In genomic region chr10:24695786-24696185, GRCm38 (mm10) we compare ENCODE assay signal across 23 mouse cellular contexts. TPM values are rescaled to one million over a fixed set of nuclear protein-coding genes. Genes with fewer than 3 reads are reported as not detected.
DNase-seq lines count a peak whose midpoint lies in the region; ATAC-seq lines count a peak whose summit lies in the region.
"Had no signal": no experiment of that assay in that cellular context is flagged by ENCODE, and none has a peak within 500 bp of the region (broad histone marks: within the 10 kb centered on the region; RNA-seq: fewer than 3 reads in every experiment).

No protein-coding gene starts in this region.

- H3K9ac ChIP-seq in hindbrain, embryonic 13.5 days, result no peak overlapping the region
- H3K9ac ChIP-seq: embryonic facial prominence, embryonic 15.5 days; heart, embryonic 13.5 days; hindbrain, embryonic 12.5 days had no signal

- no peak for ATAC-seq in hindbrain, embryonic 13.5 days (ENCODE audit: low FRiP score)
- ATAC-seq: CD4-positive, CD25-positive, alpha-beta regulatory T cell, adult 4 months; forebrain, embryonic 14.5 days; hindbrain, postnatal 0 days had no signal

- WGBS in hindbrain, embryonic 13.5 days, result 75% methylated on average over 5 of the region's 5 CpGs

- no peak overlapping the region for H3K4me2 ChIP-seq in hindbrain, embryonic 13.5 days
- H3K4me2 ChIP-seq: embryonic facial prominence, embryonic 15.5 days; heart, embryonic 13.5 days; hindbrain, embryonic 12.5 days had no signal

- no peak overlapping the region for H3K4me3 ChIP-seq in hindbrain, embryonic 13.5 days
- H3K4me3 ChIP-seq: embryonic facial prominence, embryonic 15.5 days; erythroblast, embryonic 14.5 days; forebrain, embryonic 10.5 days; heart, embryonic 13.5 days; hindbrain, embryonic 12.5 days had no signal

- no peaks in the 10 kb centered on the region for H3K36me3 ChIP-seq in hindbrain, embryonic 13.5 days
- H3K36me3 ChIP-seq: embryonic facial prominence, embryonic 15.5 days; forebrain, embryonic 10.5 days; G1E; heart, embryonic 13.5 days; hindbrain, embryonic 12.5 days had no signal

- no peaks in the 10 kb centered on the region for H3K4me1 ChIP-seq in hindbrain, embryonic 13.5 days (replicated peaks)
- H3K4me1 ChIP-seq: embryonic facial prominence, embryonic 15.5 days; forebrain, embryonic 10.5 days; hindbrain, embryonic 12.5 days had no signal

- H3K27me3 ChIP-seq in hindbrain, embryonic 13.5 days, result no peaks in the 10 kb centered on the region
- H3K27me3 ChIP-seq: embryonic facial prominence, embryonic 15.5 days; heart, embryonic 13.5 days; hindbrain, embryonic 12.5 days had no signal

- no peaks in the 10 kb centered on the region for H3K9me3 ChIP-seq in hindbrain, embryonic 13.5 days
- H3K9me3 ChIP-seq: embryonic facial prominence, embryonic 15.5 days; forebrain, embryonic 10.5 days; G1E; heart, embryonic 13.5 days; hindbrain, embryonic 12.5 days had no signal

- peak; percentile 56 for DNase-seq in gastrocnemius, adult 18-20 months (ENCODE audit: low spot score)
- no peak for DNase-seq in gastrocnemius, postnatal 4 days (ENCODE audit: low spot score in 2 of 2)
- DNase-seq in heart, adult 8-10 months (ENCODE audit: low spot score), result peak; percentile 18
- no peak for DNase-seq in heart, postnatal 25 days (ENCODE audit: low spot score)
- peak; percentile 34 for DNase-seq in adipocyte (ENCODE audit: low spot score)
- DNase-seq in heart, postnatal 36 days, result peak; percentile 8 to 31
- DNase-seq: adrenal gland, postnatal 10 days; B cell, adult 2 months; cerebellum, adult 11 months; cerebellum, adult 8-10 months; cerebellum, postnatal 14 days; embryo, embryonic 11 days; kidney, adult 18-20 months had no signal

- no peak overlapping the region for H3K27ac ChIP-seq in hindbrain, embryonic 13.5 days
- H3K27ac ChIP-seq: embryonic facial prominence, embryonic 15.5 days; forebrain, embryonic 10.5 days; heart, embryonic 13.5 days; hindbrain, embryonic 12.5 days; hindbrain, postnatal 0 days had no signal

- intact Hi-C loops in heart, postnatal 25 days (cut with DNase I), result no loop called here
- intact Hi-C loops in heart, postnatal 36 days (cut with DNase I), result no loop called here

RNA-seq across cellular contexts. Expression of gene Enpp1, which starts 16.2 kb away (rescaled TPM):
- 1 to 10 TPM; 3.1 to 3.2 TPM for total RNA-seq in gastrocnemius, adult 18-20 months (2021)
- 1 to 10 TPM; 8.0 to 9.7 TPM for total RNA-seq in gastrocnemius, postnatal 4 days (2021)
- total RNA-seq in heart, adult 8-10 months (2022), result 1 to 10 TPM; 5.2 to 6.5 (median 5.5) TPM
- total RNA-seq in heart, postnatal 25 days (2021), result 1 to 10 TPM; 6.3 to 6.5 TPM
- total RNA-seq in heart, postnatal 36 days (2021), result 1 to 10 TPM; 5.2 TPM
- polyA plus RNA-seq in hindbrain, embryonic 13.5 days (2015; fragmentation: Nextera tagmentation; extraction: Ambion mirVana), result 2.8 and 3.2 TPM in 2 replicates
- polyA plus RNA-seq: erythroblast, embryonic 14.5 days; G1E had no signal

Comparison
In these comparisons a context has a peak if more than half of its experiments do, and no peak if none do; other contexts are left out.
1. DNase-seq: peak in gastrocnemius, adult 18-20 months (single experiment), heart, adult 8-10 months (single experiment), adipocyte (single experiment) and heart, postnatal 36 days (2 of 2); none in gastrocnemius, postnatal 4 days (0 of 2) and heart, postnatal 25 days (single experiment).